Mouse (Mus musculus) kidney, embryonic 15.5 days (tissue): ENCODE results near the gene Ppp3ca. TPM values are rescaled to one million over a fixed set of nuclear protein-coding genes. Genes with fewer than 3 reads are reported as not detected.

Experiments
- ATAC-seq: fragments of 200-750 bp; cut with Nextera tagmentation; replicated peaks from 2 replicates; pipeline ENCODE4 v1.8.0; 2017; ENCODE audit warnings: moderate TSS enrichment; ENCODE audit not compliant: low FRiP score
- H3K27ac ChIP-seq: fragments of 300-500 bp; sonication (generic); 2 replicates; pipeline ENCODE4 v1.5.1; 2015; ENCODE audit warnings: mild to moderate bottlenecking, inconsistent platforms
- H3K27me3 ChIP-seq: fragments of 300-500 bp; sonication (generic); 2 replicates; pipeline ENCODE4 v1.6.1; 2015; ENCODE audit warnings: inconsistent platforms
- H3K36me3 ChIP-seq: fragments of 300-500 bp; sonication (generic); 2 replicates; pipeline ENCODE4 v1.6.1; 2015; ENCODE audit warnings: inconsistent platforms
- H3K4me1 ChIP-seq: fragments of 300-500 bp; sonication (generic); 2 replicates; pipeline ENCODE4 v1.6.1; 2015; ENCODE audit warnings: inconsistent platforms
- H3K4me2 ChIP-seq: fragments of 300-500 bp; sonication (generic); 2 replicates; pipeline ENCODE4 v1.6.1; 2015; ENCODE audit warnings: moderate library complexity, mild to moderate bottlenecking, inconsistent platforms
- H3K4me3 ChIP-seq: fragments of 300-500 bp; sonication (generic); replicated peaks from 2 replicates; pipeline ENCODE4 v1.5.1; 2015; ENCODE audit warnings: mild to moderate bottlenecking, inconsistent platforms
- H3K9ac ChIP-seq: fragments of 300-500 bp; sonication (generic); 2 replicates; pipeline ENCODE4 v1.6.1; 2015; ENCODE audit warnings: mild to moderate bottlenecking, inconsistent platforms
- H3K9me3 ChIP-seq: fragments of 300-500 bp; sonication (generic); replicated peaks from 2 replicates; pipeline ENCODE4 v1.6.1; 2016; ENCODE audit warnings: inconsistent platforms
- WGBS: fragments of 180-500 bp; shearing (Covaris S2); methylation state at CpG from one replicate; pipeline ENCODE4 v1.1.7; 2015; ENCODE audit warnings: mixed read lengths; 5-methylcytosine and 5-hydroxymethylcytosine counted together
- polyA plus RNA-seq: library from polyadenylated mRNA; unstranded; fragments of >200 nt; fragmentation: Nextera tagmentation; extraction: Ambion mirVana; gene quantifications from 2 replicates; pipeline ENCODE4 v1.2.1, GENCODE M21; 2015

The Ppp3ca gene
- polyA plus RNA-seq, 1 experiment from 2014 or later = 64.0 TPM

GRCm38 (mm10) chr3:136777380-136777779 lies 107.5 kb downstream of the Ppp3ca start:
- ATAC-seq = no peak
- 85% methylated on average over 7 of the region's 7 CpGs for WGBS
- Histone ChIP-seq H3K27ac (no peak overlapping the region), H3K36me3 (no peaks in the 10 kb centered on the region), H3K4me1 (no peaks in the 10 kb centered on the region), H3K9me3 (no peaks in the 10 kb centered on the region), H3K9ac (no peak overlapping the region), H3K27me3 (no peaks in the 10 kb centered on the region), H3K4me2 (no peak overlapping the region), H3K4me3 (no peak overlapping the region)

GRCm38 (mm10) chr3:136777787-136778216 lies 107.9 kb downstream of the Ppp3ca start:
- Histone ChIP-seq H3K9ac (no peak overlapping the region), H3K36me3 (no peaks in the 10 kb centered on the region), H3K27me3 (no peaks in the 10 kb centered on the region), H3K27ac (no peak overlapping the region), H3K9me3 (no peaks in the 10 kb centered on the region), H3K4me2 (no peak overlapping the region), H3K4me3 (no peak overlapping the region), H3K4me1 (no peaks in the 10 kb centered on the region)
- 65% methylated on average over 9 of the region's 9 CpGs for WGBS
- no peak for ATAC-seq

- Histone ChIP-seq H3K9ac (no peak overlapping the region), H3K4me1 (no peaks in the 10 kb centered on the region), H3K4me3 (no peak overlapping the region), H3K36me3 (no peaks in the 10 kb centered on the region), H3K4me2 (no peak overlapping the region), H3K27ac (no peak overlapping the region), H3K27me3 (no peaks in the 10 kb centered on the region), H3K9me3 (no peaks in the 10 kb centered on the region)
- no peak for ATAC-seq
- 94% methylated on average over 3 of the region's 3 CpGs for WGBS
Measured at GRCm38 (mm10) chr3:136780321-136780720, 110.4 kb downstream of the Ppp3ca start.

DNA sequence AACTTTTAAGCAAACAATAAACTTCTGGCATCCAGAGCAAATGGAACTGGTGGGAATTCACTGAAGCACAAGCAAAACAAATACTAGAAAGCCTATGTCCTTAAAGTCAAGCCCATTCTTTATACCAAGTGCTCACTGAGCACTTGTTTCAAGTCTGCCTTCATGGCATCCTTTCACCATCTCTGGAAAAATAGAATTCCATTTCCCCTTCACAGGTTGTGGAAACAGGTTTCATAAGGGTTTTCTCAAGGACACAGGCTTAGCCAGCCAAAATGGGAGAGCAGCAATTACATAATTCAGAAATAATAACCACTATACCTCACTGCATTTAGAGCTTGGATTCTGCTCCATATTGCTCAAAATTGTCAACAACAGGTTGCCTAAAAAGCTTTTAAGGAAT lies 112.1 kb downstream of the Ppp3ca start:
- H3K4me1 ChIP-seq = no peaks in the 10 kb centered on the region
- H3K9me3 ChIP-seq = no peaks in the 10 kb centered on the region
- no peak overlapping the region for H3K4me2 ChIP-seq
- H3K27me3 ChIP-seq = no peaks in the 10 kb centered on the region
- H3K9ac ChIP-seq = no peak overlapping the region
- H3K27ac ChIP-seq = no peak overlapping the region
- no peak for ATAC-seq
- H3K36me3 ChIP-seq = no peaks in the 10 kb centered on the region
- no peak overlapping the region for H3K4me3 ChIP-seq

DNA sequence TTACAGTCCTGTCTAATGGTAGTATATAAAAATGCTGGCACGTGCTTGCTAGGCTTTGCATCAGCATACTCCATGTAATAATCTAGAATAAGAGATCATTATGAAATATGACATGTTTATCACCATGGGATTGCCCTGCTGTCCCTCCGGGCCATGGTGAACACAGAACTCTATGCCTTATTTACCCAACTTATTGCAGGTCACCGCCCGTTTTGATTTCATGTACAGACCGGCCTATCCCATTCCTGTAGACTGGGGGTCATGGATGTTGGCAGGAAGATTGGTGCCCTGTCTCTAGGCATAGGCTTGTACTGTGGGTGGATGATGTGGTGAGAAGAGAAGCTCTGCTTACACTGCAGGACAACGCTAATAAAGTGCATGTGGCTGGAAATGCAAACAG lies 115.8 kb downstream of the Ppp3ca start:
- Histone ChIP-seq H3K27me3 (no peaks in the 10 kb centered on the region), H3K36me3 (no peaks in the 10 kb centered on the region), H3K9ac (no peak overlapping the region), H3K4me1 (peaks cover 13% of the 10 kb centered on the region), H3K4me2 (no peak overlapping the region), H3K9me3 (no peaks in the 10 kb centered on the region), H3K4me3 (no peak overlapping the region), H3K27ac (no peak overlapping the region)
- WGBS = 87% methylated on average over 6 of the region's 6 CpGs
- no peak for ATAC-seq

DNA sequence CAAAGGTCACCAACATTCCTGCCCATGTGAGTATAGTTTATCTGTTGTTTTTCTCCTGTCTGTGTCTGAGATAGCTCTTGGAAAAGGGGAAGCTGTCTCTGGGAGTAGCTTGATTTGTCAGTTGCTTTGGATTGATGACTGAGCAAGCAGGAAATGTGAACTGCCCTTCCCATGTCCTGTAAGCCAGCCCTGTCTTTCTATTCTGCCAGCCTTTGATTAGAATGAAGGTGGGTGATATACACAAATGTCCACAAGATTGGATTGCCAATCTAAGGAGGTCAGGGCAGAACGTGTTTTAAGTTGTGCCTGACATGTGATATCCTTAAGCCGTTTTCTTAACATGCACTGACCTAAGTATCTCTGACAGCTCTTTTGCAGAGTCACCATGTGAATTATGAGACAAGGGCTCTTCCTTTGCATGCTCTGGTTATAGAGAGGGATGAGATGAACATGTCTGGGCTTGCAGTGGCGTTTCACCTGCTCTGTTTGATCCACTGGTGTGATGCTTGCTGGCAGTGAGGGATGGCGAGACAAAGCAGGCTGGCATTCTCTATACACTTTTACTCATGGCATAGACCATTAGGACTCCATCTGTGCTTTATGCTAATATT lies 120.4 kb downstream of the Ppp3ca start:
- H3K27me3 ChIP-seq = no peaks in the 10 kb centered on the region
- 29% methylated on average over 4 of the region's 4 CpGs for WGBS
- H3K9me3 ChIP-seq = no peaks in the 10 kb centered on the region
- ATAC-seq = peak; percentile 66
- H3K27ac ChIP-seq = 0 out of 2 replicates have a peak overlapping the region, but pooled peaks have one; percentile 32
- no peak overlapping the region for H3K4me3 ChIP-seq
- peaks cover 14% of the 10 kb centered on the region for H3K4me1 ChIP-seq
- H3K4me2 ChIP-seq = no peak overlapping the region
- H3K9ac ChIP-seq = no peak overlapping the region
- H3K36me3 ChIP-seq = no peaks in the 10 kb centered on the region

GRCm38 (mm10) chr3:136791404-136791803 lies 121.5 kb downstream of the Ppp3ca start:
- Histone ChIP-seq H3K4me1 (peaks cover 14% of the 10 kb centered on the region), H3K4me3 (no peak overlapping the region), H3K36me3 (no peaks in the 10 kb centered on the region), H3K4me2 (no peak overlapping the region), H3K9ac (no peak overlapping the region), H3K9me3 (no peaks in the 10 kb centered on the region), H3K27ac (0 out of 2 replicates have a peak overlapping the region, but pooled peaks have one; percentile 1), H3K27me3 (no peaks in the 10 kb centered on the region)
- 83% methylated on average over 5 of the region's 5 CpGs for WGBS
- ATAC-seq = no peak

- Histone ChIP-seq H3K4me2 (no peak overlapping the region), H3K9me3 (no peaks in the 10 kb centered on the region), H3K4me1 (peaks cover 14% of the 10 kb centered on the region), H3K9ac (no peak overlapping the region), H3K27me3 (no peaks in the 10 kb centered on the region), H3K4me3 (no peak overlapping the region), H3K27ac (no peak overlapping the region), H3K36me3 (no peaks in the 10 kb centered on the region)
- 0 out of 2 replicates have a peak, but pooled peaks have one; percentile 46 for ATAC-seq
- 88% methylated on average over 2 of the region's 2 CpGs for WGBS
Measured at GRCm38 (mm10) chr3:136791946-136792345, 122.0 kb downstream of the Ppp3ca start.

DNA sequence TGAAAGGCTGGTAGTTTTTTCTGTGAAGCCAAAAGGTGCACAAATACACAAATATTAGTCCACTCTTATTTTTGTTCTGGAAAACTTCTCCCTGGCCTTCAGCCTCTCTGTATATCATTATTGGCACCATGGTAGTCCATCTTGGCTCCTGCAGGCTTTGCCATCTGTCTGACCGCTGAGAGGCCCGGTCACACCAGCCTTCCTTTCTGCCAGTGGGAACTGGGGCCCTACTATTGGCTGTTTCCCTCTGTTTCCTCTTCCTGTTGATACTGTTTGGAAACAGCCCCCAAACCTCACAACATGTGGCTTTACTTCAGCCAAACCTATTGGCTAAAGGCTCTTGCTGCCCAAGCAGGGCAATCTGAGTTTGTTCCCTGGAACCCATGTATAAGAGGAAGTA lies 123.5 kb downstream of the Ppp3ca start:
- H3K4me3 ChIP-seq = no peak overlapping the region
- H3K4me2 ChIP-seq = no peak overlapping the region
- H3K27me3 ChIP-seq = no peaks in the 10 kb centered on the region
- H3K9ac ChIP-seq = no peak overlapping the region
- no peaks in the 10 kb centered on the region for H3K9me3 ChIP-seq
- 82% methylated on average over 2 of the region's 2 CpGs for WGBS
- H3K36me3 ChIP-seq = peaks cover 7% of the 10 kb centered on the region; the same call in 1 of the 2 replicates
- no peak overlapping the region for H3K27ac ChIP-seq
- ATAC-seq = no peak
- H3K4me1 ChIP-seq = peaks cover 14% of the 10 kb centered on the region

GRCm38 (mm10) chr3:136794426-136795217 lies 124.7 kb downstream of the Ppp3ca start:
- WGBS = 80% methylated on average over 7 of the region's 7 CpGs
- no peak overlapping the region for H3K4me3 ChIP-seq
- H3K4me2 ChIP-seq = no peak overlapping the region
- H3K9ac ChIP-seq = no peak overlapping the region
- H3K36me3 ChIP-seq = peaks cover 13% of the 10 kb centered on the region; the same call in 1 of the 2 replicates
- H3K27me3 ChIP-seq = no peaks in the 10 kb centered on the region
- ATAC-seq = no peak
- peaks cover 9% of the 10 kb centered on the region for H3K4me1 ChIP-seq
- H3K9me3 ChIP-seq = no peaks in the 10 kb centered on the region
- H3K27ac ChIP-seq = 0 out of 2 replicates have a peak overlapping the region, but pooled peaks have one; percentile 4

GRCm38 (mm10) chr3:136798896-136799295 lies 129.0 kb downstream of the Ppp3ca start:
- Histone ChIP-seq H3K4me3 (no peak overlapping the region), H3K4me1 (no peaks in the 10 kb centered on the region), H3K4me2 (no peak overlapping the region), H3K9ac (no peak overlapping the region), H3K9me3 (no peaks in the 10 kb centered on the region), H3K36me3 (peaks cover 15% of the 10 kb centered on the region; the same call in 1 of the 2 replicates), H3K27me3 (no peaks in the 10 kb centered on the region), H3K27ac (no peak overlapping the region)
- WGBS = 89% methylated on average over 3 of the region's 3 CpGs
- no peak for ATAC-seq

DNA sequence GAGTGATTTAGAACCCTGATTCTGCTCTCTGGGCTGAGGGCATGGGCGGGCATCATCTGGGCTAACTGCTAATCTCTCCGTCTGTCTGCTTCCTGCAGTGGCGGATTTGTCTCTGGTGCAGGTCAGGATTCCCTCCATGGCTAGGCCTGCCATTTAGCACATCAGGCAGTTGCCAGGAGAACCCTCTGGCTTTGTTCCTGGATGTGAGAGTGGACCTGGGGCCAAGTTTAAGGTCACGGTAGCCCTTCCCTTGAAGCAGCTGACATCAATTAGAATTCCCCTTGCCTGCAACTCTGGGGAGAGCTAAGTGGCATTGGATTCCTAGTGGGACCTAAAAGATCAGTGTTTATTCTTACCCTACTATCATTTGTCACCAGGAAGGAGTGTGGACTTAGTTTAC lies 132.7 kb downstream of the Ppp3ca start:
- WGBS = 81% methylated on average over 4 of the region's 4 CpGs

More for the DNA sequence above, 132.7 kb downstream of the Ppp3ca start:
- Histone ChIP-seq H3K9me3 (no peaks in the 10 kb centered on the region), H3K9ac (no peak overlapping the region), H3K36me3 (peaks cover 13% of the 10 kb centered on the region; the same call in 1 of the 2 replicates), H3K4me2 (no peak overlapping the region), H3K27ac (no peak overlapping the region), H3K4me1 (no peaks in the 10 kb centered on the region), H3K27me3 (no peaks in the 10 kb centered on the region), H3K4me3 (no peak overlapping the region)
- ATAC-seq = no peak
